Mouse (Mus musculus) heart, embryonic 14.5 days (tissue): ENCODE results near the gene Card19. TPM values are rescaled to one million over a fixed set of nuclear protein-coding genes. Genes with fewer than 3 reads are reported as not detected.

Experiments
- ATAC-seq: fragments of 200-750 bp; cut with Nextera tagmentation; 2 replicates; pipeline ENCODE4 v1.8.0; 2017; ENCODE audit warnings: low read depth, moderate TSS enrichment; ENCODE audit not compliant: insufficient number of reproducible peaks, insufficient read depth, low FRiP score
- H3K27ac ChIP-seq, 2 experiments: fragments of 200-500 bp in 1 of 2; fragments of 300-500 bp in 1 of 2; sonication (generic) in 1 of 2; replicated peaks in 1 of 2; 2 replicates each; pipeline ENCODE4 v1.5.1; 2012 to 2014; ENCODE audit warnings: low read depth in 2 of 2, low read length in 2 of 2, control low read depth in 1 of 2, mild to moderate bottlenecking in 1 of 2, mixed read lengths in 1 of 2; ENCODE audit not compliant: control insufficient read depth in 1 of 2, insufficient read depth in 1 of 2
- H3K27me3 ChIP-seq: fragments of 300-500 bp; sonication (generic); 2 replicates; pipeline ENCODE4 v1.6.1; 2014; ENCODE audit warnings: mild to moderate bottlenecking, low read length, control low read depth; ENCODE audit not compliant: control insufficient read depth, insufficient read depth
- H3K36me3 ChIP-seq: fragments of 300-500 bp; sonication (generic); 2 replicates; pipeline ENCODE4 v1.6.1; 2014; ENCODE audit warnings: mild to moderate bottlenecking, control low read depth, low read length, mixed read lengths; ENCODE audit not compliant: control insufficient read depth, insufficient read depth
- H3K4me1 ChIP-seq, 2 experiments: fragments of 200-500 bp in 1 of 2; fragments of 300-500 bp in 1 of 2; sonication (generic) in 1 of 2; 2 replicates each; pipeline ENCODE4 v1.6.1; 2012 to 2014; ENCODE audit warnings: low read length in 2 of 2, control low read depth in 1 of 2, mixed read lengths in 1 of 2; ENCODE audit not compliant: control insufficient read depth in 2 of 2, insufficient read depth in 2 of 2
- H3K4me2 ChIP-seq: fragments of 300-500 bp; sonication (generic); 2 replicates; pipeline ENCODE4 v1.6.1; 2014; ENCODE audit warnings: mild to moderate bottlenecking, low read length
- H3K4me3 ChIP-seq, 2 experiments: fragments of 200-500 bp in 1 of 2; fragments of 300-500 bp in 1 of 2; sonication (generic) in 1 of 2; 2 replicates each; pipeline ENCODE4 v1.5.1; 2012 to 2014; ENCODE audit warnings: low read length in 2 of 2, mild to moderate bottlenecking in 2 of 2, control low read depth in 1 of 2, low read depth in 1 of 2, moderate library complexity in 1 of 2; ENCODE audit not compliant: control insufficient read depth in 1 of 2, insufficient read depth in 1 of 2
- H3K9ac ChIP-seq: fragments of 300-500 bp; sonication (generic); 2 replicates; pipeline ENCODE4 v1.6.1; 2014; ENCODE audit warnings: mild to moderate bottlenecking, low read length
- H3K9me3 ChIP-seq: fragments of 300-500 bp; sonication (generic); 2 replicates; pipeline ENCODE4 v1.6.1; 2016; ENCODE audit warnings: low read length, control low read depth; ENCODE audit not compliant: control insufficient read depth
- WGBS: fragments of 180-500 bp; shearing (Covaris S2); extraction: QIAGEN DNeasy Blood & Tissue Kit; methylation state at CpG from one replicate; pipeline ENCODE4 v1.1.7; 2014; 5-methylcytosine and 5-hydroxymethylcytosine counted together
- polyA plus RNA-seq: library from polyadenylated mRNA; unstranded; fragments of >200 nt; fragmentation: Nextera tagmentation; extraction: Ambion mirVana; gene quantifications from 2 replicates; pipeline ENCODE4 v1.2.1, GENCODE M21; 2014

Card19 gene
- polyA plus RNA-seq, 1 experiment from 2014 or later, result 126 TPM

DNA sequence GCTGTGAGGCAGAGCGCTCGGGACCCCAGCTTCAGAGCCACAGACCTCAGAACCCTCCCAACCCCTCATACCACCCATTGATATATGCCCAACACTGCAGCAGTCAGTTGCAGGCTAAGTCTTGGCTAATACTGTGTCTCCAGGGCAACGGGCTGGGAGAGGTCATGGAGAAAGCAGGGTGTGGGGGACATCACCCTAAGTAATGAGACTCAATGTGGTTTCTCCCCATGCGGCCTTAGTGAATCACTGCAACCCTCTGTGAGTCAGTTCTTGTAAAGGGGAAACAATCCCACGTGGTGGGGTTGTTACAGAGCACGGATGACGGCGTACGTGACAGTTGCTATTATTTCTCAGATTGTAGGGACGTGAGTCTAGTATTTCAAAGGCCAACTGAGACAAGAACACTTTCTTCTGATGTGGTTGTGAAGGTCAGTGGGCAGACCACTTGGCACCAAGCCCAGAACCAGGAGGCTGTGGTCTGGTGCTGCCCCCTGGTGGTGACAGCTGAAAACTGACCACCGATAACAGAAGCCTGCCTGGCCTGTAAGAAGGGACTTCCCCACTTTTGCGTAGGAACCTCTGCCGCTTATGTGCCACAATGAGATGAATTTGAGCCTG is 10.3 kb downstream of the Card19 start:
- Histone ChIP-seq H3K27ac (peak overlapping the region; percentile 31 to 39; a peak in 3 of 4 replicates), H3K9me3 (no peaks in the 10 kb centered on the region), H3K4me3 (no peak overlapping the region), H3K9ac (no peak overlapping the region), H3K36me3 (peaks cover 54% of the 10 kb centered on the region), H3K4me1 (peaks cover 4 to 7% of the 10 kb centered on the region in 2 experiments; a peak in 2 of 4 replicates), H3K27me3 (no peaks in the 10 kb centered on the region), H3K4me2 (no peak overlapping the region)
- ATAC-seq, result peak; percentile 41; the same call in 1 of the 2 replicates
- 33% methylated on average over 13 of the region's 13 CpGs for WGBS

DNA sequence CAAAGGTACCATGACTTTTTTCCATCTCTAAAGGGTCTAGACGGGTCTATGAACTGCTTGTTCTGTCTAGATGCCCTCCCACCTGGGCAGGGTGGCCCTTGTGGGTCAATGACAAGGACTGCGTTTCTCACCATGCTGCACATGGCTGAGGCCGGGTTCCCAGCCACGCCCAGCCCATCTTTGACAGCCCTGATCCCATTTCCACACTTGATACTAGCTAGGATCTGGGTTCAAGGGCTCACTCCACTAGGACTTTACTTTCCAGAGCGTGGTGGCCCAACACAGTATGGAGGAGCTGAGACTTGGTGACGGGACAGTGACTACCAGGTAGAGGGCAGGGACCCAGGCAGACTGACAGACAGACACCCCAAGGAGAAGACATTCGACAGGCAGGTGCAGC is 13.3 kb downstream of the Card19 start:
- Histone ChIP-seq H3K4me3 (no peak overlapping the region), H3K9ac (no peak overlapping the region), H3K36me3 (peaks cover 49% of the 10 kb centered on the region), H3K27me3 (no peaks in the 10 kb centered on the region), H3K27ac (no peak overlapping the region), H3K9me3 (no peaks in the 10 kb centered on the region), H3K4me2 (no peak overlapping the region), H3K4me1 (peaks cover 4 to 7% of the 10 kb centered on the region in 2 experiments; a peak in 2 of 4 replicates)
- WGBS, result 93% methylated on average over 7 of the region's 7 CpGs
- no peak for ATAC-seq

DNA sequence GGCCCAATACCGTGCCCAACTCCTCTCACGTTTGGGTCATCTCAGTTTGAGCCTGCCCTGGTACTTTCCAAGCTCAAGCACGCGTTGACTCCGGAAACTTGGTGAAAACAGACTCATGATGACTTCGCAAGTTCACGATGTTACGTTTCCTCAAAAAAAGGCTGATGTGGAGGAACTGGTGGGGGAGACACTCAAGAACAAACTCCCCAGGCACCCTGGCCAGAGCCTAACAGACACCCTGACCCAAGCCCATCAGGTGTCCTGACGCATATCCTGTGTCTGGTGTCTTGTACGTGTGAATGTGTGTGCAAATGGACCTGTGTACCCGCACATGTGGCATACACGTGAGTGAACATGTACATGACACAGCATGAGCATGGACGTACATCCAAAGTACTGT is 15.1 kb downstream of the Card19 start:
- Histone ChIP-seq H3K9me3 (no peaks in the 10 kb centered on the region), H3K4me3 (no peak overlapping the region), H3K27ac (no peak overlapping the region), H3K27me3 (no peaks in the 10 kb centered on the region), H3K4me1 (peaks cover 8 to 10% of the 10 kb centered on the region in 2 experiments; a peak in 3 of 4 replicates), H3K36me3 (peaks cover 46% of the 10 kb centered on the region), H3K4me2 (no peak overlapping the region), H3K9ac (no peak overlapping the region)
- WGBS, result 88% methylated on average over 13 of the region's 13 CpGs
- no peak for ATAC-seq

DNA sequence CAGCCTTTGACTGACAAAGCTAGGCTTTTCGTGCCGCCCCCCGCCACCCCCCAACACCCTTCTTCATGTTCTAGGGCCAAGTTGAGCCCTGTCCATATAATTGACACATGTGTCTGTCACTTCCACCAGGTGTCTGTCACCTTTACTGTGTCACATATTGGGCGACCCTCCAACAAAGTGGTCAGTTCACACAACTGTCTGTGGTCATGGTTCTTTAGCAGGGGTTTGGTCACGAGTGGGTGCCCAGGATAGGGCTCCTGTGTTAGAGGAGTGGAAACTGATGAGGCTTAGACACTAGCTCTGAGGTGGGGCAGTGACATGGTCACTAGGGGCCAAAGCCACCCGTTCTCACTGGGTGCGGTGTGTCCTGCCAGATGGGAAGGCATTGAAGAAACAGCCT is 15.9 kb downstream of the Card19 start:
- Histone ChIP-seq H3K9me3 (no peaks in the 10 kb centered on the region), H3K27ac (no peak overlapping the region)
- 85% methylated on average over 7 of the region's 7 CpGs for WGBS

DNA sequence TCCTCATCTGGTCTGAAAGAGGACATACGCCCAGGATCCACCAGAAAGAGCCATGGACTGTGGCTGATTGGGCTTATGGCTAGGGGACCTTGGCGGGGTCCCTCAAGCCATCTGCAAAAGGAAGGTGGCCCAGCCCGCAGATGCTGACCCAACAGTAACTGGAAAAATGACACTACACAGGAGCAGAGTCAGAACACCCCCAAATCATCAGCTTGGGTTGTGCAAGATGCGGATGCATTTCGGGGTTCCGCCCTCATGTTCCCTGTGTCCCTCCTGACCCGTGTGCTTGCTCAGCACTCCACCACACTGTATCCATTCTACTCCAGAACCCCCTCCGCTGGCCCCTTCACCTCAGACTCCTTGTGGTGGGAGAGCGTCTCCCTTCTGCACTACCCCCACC is 17.1 kb downstream of the Card19 start:
- no peak overlapping the region for H3K9ac ChIP-seq
- no peaks in the 10 kb centered on the region for H3K27me3 ChIP-seq
- H3K27ac ChIP-seq, result no peak overlapping the region
- no peaks in the 10 kb centered on the region for H3K9me3 ChIP-seq
- no peak overlapping the region for H3K4me3 ChIP-seq
- H3K36me3 ChIP-seq, result peaks cover 48% of the 10 kb centered on the region
- ATAC-seq, result no peak
- peaks cover 3 to 5% of the 10 kb centered on the region in 2 experiments; a peak in 2 of 4 replicates for H3K4me1 ChIP-seq
- 82% methylated on average over 9 of the region's 9 CpGs for WGBS
- no peak overlapping the region for H3K4me2 ChIP-seq

More for the DNA sequence above, 15.9 kb downstream of the Card19 start:
- Histone ChIP-seq H3K4me1 (peaks cover 3 to 5% of the 10 kb centered on the region in 2 experiments; a peak in 2 of 4 replicates), H3K9ac (no peak overlapping the region), H3K4me2 (no peak overlapping the region), H3K36me3 (peaks cover 51% of the 10 kb centered on the region), H3K27me3 (no peaks in the 10 kb centered on the region), H3K4me3 (no peak overlapping the region)
- ATAC-seq, result no peak

DNA sequence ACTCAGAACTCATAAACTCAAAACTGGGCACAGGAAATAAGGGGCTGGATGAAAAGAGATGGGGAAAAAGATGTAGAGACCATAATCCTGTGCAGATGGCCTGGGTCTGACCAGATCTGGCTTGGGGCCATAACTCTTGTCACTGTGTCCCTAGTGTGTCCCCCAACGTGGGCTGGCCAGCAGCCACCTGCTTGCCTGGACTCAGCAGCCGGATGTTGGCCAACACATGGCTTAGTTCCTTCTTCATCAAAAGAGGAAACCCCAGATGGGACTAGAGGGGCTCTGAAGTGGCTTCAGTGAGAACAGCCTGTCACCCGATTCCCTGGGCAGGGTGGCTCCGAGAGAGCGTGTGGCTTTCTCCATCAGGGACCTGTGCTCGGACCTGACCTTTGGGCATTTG is 19.1 kb downstream of the Card19 start:
- Histone ChIP-seq H3K4me1 (peaks cover 10 to 16% of the 10 kb centered on the region in 2 experiments; a peak in 3 of 4 replicates), H3K27ac (no peak overlapping the region), H3K4me3 (no peak overlapping the region), H3K9me3 (no peaks in the 10 kb centered on the region), H3K36me3 (peaks cover 29% of the 10 kb centered on the region), H3K27me3 (no peaks in the 10 kb centered on the region), H3K9ac (no peak overlapping the region), H3K4me2 (no peak overlapping the region)
- ATAC-seq, result no peak
- WGBS, result 66% methylated on average over 6 of the region's 6 CpGs

DNA sequence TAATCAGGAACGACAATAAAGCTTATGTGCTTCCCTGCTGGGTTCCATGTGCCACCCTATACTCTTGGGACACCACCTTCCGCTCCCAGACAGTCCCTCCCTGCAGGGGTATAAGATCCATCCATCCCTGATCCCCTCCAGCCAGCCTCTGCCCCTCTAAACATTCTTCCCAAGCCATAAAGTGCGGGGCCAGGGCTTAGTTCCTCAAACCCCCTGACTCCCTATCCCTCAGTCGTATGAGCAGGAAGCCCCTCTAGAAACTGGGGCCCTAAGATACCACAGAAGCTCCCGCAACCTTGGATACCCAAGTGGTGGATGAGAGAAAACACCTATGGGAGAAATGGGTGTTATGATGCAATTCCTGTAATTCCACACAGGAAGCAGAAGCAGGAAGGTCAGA is 19.6 kb downstream of the Card19 start:
- ATAC-seq, result no peak
- H3K4me2 ChIP-seq, result no peak overlapping the region
- 78% methylated on average over 5 of the region's 5 CpGs for WGBS

DNA sequence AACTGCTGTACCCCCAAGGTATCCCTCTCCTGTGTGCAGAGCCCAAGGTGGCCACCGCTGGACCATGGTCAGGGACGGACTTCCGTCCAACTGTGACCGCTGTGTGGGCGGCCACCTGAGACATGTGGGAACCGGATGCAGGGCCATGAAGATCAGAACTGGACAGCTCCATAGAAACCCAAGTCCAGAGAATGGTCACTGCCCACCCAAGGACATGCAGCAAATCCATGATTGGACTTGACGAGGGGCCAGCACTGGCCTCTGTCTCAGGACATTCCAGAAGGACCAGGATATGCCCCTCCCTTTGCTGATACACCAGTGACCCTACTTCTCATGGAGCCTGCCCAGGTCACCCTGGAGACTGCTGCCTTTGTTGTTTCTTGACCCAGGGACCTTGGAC is 20.2 kb downstream of the Card19 start:
- Histone ChIP-seq H3K9me3 (no peaks in the 10 kb centered on the region), H3K9ac (no peak overlapping the region), H3K36me3 (peaks cover 27% of the 10 kb centered on the region), H3K4me3 (no peak overlapping the region), H3K27me3 (no peaks in the 10 kb centered on the region), H3K4me2 (no peak overlapping the region), H3K27ac (no peak overlapping the region), H3K4me1 (peaks cover 21 to 28% of the 10 kb centered on the region in 2 experiments)
- WGBS, result 84% methylated on average over 7 of the region's 7 CpGs
- no peak for ATAC-seq

More for the DNA sequence above, 19.6 kb downstream of the Card19 start:
- no peaks in the 10 kb centered on the region for H3K27me3 ChIP-seq
- H3K36me3 ChIP-seq, result peaks cover 27% of the 10 kb centered on the region
- H3K4me1 ChIP-seq, result peaks cover 16 to 22% of the 10 kb centered on the region in 2 experiments
- no peak overlapping the region for H3K9ac ChIP-seq
- no peaks in the 10 kb centered on the region for H3K9me3 ChIP-seq
- H3K27ac ChIP-seq, result no peak overlapping the region
- no peak overlapping the region for H3K4me3 ChIP-seq
